Mouse (Mus musculus) stomach, embryonic 14.5 days (tissue): ENCODE measurements around the gene Opn4. TPM values are rescaled to one million over a fixed set of nuclear protein-coding genes. Genes with fewer than 3 reads are reported as not detected.

Source experiments
- polyA plus RNA-seq: library from polyadenylated mRNA; unstranded; fragments of >200 nt; fragmentation: Nextera tagmentation; extraction: Ambion mirVana; gene quantifications from 2 replicates; pipeline ENCODE4 v1.2.1, GENCODE M21; 2014

The Opn4 gene
- polyA plus RNA-seq, 1 experiment from 2014 or later: not detected

Other genes with a start within 250 kb of the Opn4 start
- not detected in 2 replicates for gene Fam25c, start 244.7 kb downstream of the Opn4 start, polyA plus RNA-seq
- 36.7 and 40.1 TPM in 2 replicates for gene Sncg, start 225.4 kb downstream of the Opn4 start, polyA plus RNA-seq
- gene Mmrn2, start 224.7 kb downstream of the Opn4 start, polyA plus RNA-seq: 7.7 and 7.8 TPM in 2 replicates
- gene Bmpr1a, start 96.8 kb downstream of the Opn4 start, polyA plus RNA-seq: 62.8 and 74.7 TPM in 2 replicates
- gene 9230112D13Rik, start 77.3 kb downstream of the Opn4 start, polyA plus RNA-seq: not detected in 2 replicates
- gene Ldb3, start 11.5 kb downstream of the Opn4 start, polyA plus RNA-seq: 1.3 and 1.8 TPM in 2 replicates
- 31.1 and 33.6 TPM in 2 replicates for gene Wapl, start 73.8 kb upstream of the Opn4 start, polyA plus RNA-seq
- 1.1 and 1.3 TPM in 2 replicates for gene Grid1, start 220.0 kb upstream of the Opn4 start, polyA plus RNA-seq